Mouse (Mus musculus) myocyte (in vitro differentiated cells): ENCODE measurements at regions not wholly inside any gene's neighbourhood (a gene's known extent, or its start where the extent isn't known, plus 50 kb on each side); places are given as distances from the start of the nearest gene placed in this dataset.

Experiments
- MAX ChIP-seq: IDR thresholded peaks from one replicate; pipeline ENCODE4 v1.6.1; 2011; ENCODE audit warnings: low read depth, mild to moderate bottlenecking, control low read depth
- MYOD1 ChIP-seq, 3 experiments: IDR thresholded peaks; one replicate each; pipeline ENCODE4 v1.6.1; 2011; ENCODE audit warnings: control low read depth in 2 of 3, low read depth in 2 of 3, mild to moderate bottlenecking in 2 of 3, moderate library complexity in 1 of 3; ENCODE audit not compliant: insufficient read length in 2 of 3, control insufficient read depth in 1 of 3
- MYOG ChIP-seq, 3 experiments: IDR thresholded peaks; one replicate each; pipeline ENCODE4 v1.6.1; 2011; ENCODE audit warnings: control low read depth in 2 of 3, low read depth in 2 of 3, mild to moderate bottlenecking in 2 of 3; ENCODE audit not compliant: insufficient read length in 2 of 3, control insufficient read depth in 1 of 3, insufficient read depth in 1 of 3
- POLR2A ChIP-seq: IDR thresholded peaks from one replicate; pipeline ENCODE4 v1.6.1; 2011; ENCODE audit warnings: low read depth, mild to moderate bottlenecking, control low read depth, moderate library complexity; ENCODE audit not compliant: insufficient read length
- POLR2AphosphoS2 ChIP-seq: IDR thresholded peaks from one replicate; pipeline ENCODE4 v1.6.1; 2011; ENCODE audit warnings: low read depth, control low read depth; ENCODE audit not compliant: insufficient read length
- REST ChIP-seq: IDR thresholded peaks from one replicate; pipeline ENCODE4 v1.6.1; 2011; ENCODE audit warnings: mild to moderate bottlenecking, control low read depth, moderate library complexity; ENCODE audit not compliant: insufficient read depth, insufficient read length
- TCF12 ChIP-seq: IDR thresholded peaks from one replicate; pipeline ENCODE4 v1.6.1; 2011; ENCODE audit warnings: mild to moderate bottlenecking, control low read depth; ENCODE audit not compliant: poor library complexity, insufficient read depth, severe bottlenecking
- USF1 ChIP-seq: IDR thresholded peaks from one replicate; pipeline ENCODE4 v1.6.1; 2011; ENCODE audit warnings: low read depth, mild to moderate bottlenecking, control low read depth, moderate library complexity

- TF ChIP-seq USF1, result no peak
- no peak for TF ChIP-seq POLR2A
- no peak for TF ChIP-seq POLR2AphosphoS2
- TF ChIP-seq MYOG (IDR thresholded peaks at IDR 0.05; ENCODE audit: control insufficient read depth in 1 of 3, insufficient read depth in 1 of 3, insufficient read length in 2 of 3, low read depth in 2 of 3), result no peak
- TF ChIP-seq MYOD1 (IDR thresholded peaks at IDR 0.05; ENCODE audit: control insufficient read depth in 1 of 3, insufficient read length in 2 of 3, low read depth in 2 of 3), result no peak
- TF ChIP-seq TCF12, result no peak
- no peak for TF ChIP-seq REST
- no peak for TF ChIP-seq MAX
These were observed 167.6 kb upstream of the Gli2 start for GRCm38 (mm10) chr1:119221012-119221411.
